Mouse (Mus musculus) hindlimb bud, embryonic 11.5 days (tissue): ENCODE measurements at regions not wholly inside any gene's neighbourhood (a gene's known extent, or its start where the extent isn't known, plus 50 kb on each side); places are given as distances from the start of the nearest gene placed in this dataset.
"Not testable (repeated sequence)": the region's sequence is repeated elsewhere in the genome, so short reads cannot be mapped to it uniquely, and the experiment has no call there.

Source experiments
- DNase-seq: peaks from one replicate; pipeline ENCODE4 v3.0.0-alpha.2; 2012; ENCODE audit warnings: low read depth, low spot score; ENCODE audit errors: extremely low spot score

DNA sequence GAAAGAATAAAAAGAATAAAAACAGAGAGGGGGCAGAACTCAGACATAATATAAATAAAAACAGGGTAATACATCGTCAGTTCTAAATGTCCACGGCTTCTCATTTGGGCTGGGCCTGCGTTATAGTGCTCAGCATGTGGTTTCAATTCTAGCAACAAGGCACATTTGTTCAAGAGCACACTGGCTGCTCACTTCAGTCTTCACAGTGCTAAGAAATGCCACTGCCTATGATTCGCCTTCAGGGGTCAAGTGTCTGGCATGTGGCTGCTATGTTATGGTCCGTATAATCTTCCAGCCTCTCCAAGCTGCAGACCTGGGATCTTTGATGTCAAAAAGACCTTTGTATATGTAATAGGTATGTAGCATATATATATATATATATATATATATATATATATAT, 210.8 kb upstream of the Intu start:
- DNase-seq: no peak

DNA sequence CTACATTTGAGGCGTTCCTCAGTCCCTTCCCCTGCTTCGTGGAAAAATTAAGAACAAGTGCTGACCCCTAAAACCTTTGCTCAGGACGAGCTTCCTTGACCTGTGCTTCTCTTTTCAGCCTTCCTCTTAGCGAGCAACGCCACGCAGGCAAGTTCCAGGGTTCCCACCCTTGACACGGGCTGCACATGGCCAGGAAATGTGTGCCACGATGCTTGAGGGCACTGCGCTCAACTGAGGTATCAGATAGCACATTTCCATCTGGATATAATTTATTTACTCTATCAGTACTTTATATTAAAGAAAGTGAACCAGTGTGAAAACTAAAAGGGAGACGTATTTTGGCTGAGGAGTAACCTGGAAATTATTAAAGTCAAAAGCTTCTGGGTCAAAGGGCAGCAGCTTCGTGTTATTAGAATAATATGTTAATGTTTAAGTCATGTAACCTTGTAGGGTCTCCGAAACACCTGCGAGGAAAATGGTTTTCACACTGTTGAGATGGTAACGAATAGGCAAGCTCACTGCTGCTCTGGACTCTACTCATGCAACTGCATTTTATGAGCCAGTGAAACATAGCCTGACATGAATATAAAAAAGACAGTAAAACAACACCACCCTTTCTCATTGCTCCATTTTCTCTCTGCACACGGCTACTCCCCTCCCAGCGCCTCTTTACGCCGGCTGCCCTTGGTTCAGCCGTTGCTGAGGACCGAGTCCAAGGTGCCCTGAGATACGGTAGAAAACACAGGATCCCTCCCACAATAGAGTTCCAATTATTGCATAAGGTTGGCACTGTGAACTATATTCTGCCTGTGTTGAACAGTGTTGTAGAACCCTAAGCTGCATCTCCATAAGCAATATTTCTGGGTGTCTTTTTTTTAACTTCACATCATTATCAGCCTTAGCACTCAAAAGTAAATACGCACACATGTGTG, 204.9 kb upstream of the Intu start:
- DNase-seq: peak; percentile 74

DNA sequence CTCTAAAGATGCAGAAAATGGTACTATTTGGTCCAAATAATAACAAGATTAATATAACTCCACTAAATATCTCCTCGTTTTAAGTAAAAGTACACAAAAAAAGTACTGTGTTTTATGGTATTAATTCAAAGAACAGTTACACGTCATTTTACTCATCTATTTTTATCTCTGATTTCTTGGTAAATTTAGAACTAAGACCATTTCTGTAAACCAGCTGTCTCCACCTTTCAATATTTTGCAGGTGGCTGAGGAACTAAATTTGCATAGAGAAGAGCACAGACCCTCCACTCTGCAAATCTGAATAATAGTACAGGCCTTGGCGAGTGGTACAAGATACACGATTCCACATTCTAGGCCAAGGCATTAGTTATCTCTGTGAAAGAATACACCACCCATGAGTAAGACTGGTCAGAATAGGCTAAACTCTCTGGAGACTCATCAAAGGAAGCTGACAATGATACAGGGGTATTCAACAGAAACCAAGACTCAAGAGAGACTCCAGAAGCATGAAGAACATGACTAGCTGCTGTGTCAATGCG, 191.5 kb upstream of the Intu start:
- DNase-seq: no peak

DNA sequence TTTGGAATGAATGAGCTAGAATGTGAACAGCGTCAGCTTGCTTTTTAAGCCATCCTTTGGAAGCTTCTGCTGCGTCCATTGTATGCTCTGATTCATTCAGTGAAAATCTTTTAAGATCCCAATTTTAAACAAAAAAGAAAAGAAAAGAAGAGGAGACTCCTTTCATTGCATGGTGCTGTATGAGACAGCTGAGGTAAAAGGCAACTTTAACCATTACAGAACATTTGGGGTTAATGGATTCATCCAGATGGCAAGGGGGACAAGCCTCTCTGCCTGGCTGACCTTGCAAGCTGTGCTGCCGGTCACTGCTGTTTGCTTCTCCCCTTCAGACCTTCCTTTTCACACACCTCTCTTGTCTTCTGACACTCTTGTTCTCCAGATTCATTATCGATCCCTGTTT, 176.0 kb upstream of the Intu start:
- no peak for DNase-seq

DNA sequence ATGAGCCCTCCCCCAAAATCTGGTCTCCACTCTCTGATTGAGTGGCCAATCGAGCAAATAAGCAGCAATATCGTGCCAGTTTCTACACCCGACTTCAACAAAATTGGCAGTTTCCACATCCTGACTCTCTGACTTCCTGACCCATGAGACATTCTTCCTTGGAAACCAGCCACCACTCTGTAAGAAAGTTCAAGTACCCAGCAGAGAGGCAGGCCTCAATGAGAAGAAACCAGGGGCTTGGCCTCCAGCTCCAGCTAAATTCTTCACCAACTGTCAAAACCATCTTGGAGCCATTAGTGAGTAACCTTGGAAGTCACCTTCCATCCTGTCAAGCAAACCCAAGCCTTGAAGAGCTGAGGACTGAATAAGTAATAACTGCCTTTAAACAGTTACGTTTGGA, 162.7 kb upstream of the Intu start:
- DNase-seq: no peak

DNA sequence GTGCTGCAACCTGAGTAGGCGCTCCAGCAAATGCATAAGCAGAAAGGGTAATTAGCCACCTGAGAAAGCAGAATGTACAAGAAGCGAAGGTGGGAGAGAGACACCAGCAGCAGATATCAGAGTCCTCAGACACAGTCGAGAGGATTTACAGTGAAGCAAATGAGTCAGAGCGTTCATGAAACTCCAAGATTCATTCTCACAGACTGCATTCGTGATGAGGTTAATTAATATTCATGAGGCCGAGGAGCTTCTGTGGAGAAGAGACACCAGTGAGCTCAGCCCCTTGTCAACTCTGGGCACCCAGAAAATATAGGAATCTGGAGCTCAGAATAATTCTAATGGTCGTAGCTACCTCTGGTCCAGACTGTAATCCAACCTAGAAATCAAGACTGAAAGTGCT, 159.7 kb upstream of the Intu start:
- no peak for DNase-seq

DNA sequence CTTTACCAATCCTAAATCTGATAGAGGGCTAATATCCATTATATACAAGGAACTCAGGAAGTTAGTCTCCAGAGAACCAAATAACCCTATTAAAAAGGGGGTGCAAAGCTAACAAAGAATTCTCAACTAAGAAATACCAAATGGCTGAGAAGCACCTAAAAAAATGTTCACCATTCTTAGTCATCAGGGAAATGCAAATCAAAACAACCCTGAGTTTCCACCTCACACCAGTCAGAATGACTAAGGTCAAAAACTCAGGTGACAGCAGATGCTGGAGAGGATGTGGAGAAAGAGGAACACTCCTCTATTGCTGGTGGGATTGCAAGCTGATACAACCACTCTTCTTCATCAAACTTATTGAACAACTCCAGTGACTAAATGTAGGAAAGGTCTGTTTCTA, 154.9 kb upstream of the Intu start:
- DNase-seq: not testable (repeated sequence)

DNA sequence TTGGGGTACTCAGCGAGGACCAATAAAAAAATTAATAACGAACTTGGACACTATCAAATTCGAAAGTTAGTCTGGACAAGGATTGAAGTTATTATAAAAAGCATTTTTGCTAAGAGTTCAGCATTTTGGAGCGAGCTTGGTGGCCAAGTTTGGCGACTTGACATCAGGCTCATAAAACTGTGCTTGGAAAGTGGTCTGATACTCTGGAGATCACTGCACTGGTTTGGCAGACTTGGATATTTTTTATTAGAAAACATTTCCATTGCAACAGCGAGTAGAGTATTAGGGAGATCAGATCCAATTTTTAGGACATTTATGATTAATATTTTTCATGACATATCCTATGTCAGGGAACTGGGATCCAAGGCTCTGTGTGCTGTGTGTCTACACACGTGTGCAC, 153.7 kb upstream of the Intu start:
- no peak for DNase-seq

DNA sequence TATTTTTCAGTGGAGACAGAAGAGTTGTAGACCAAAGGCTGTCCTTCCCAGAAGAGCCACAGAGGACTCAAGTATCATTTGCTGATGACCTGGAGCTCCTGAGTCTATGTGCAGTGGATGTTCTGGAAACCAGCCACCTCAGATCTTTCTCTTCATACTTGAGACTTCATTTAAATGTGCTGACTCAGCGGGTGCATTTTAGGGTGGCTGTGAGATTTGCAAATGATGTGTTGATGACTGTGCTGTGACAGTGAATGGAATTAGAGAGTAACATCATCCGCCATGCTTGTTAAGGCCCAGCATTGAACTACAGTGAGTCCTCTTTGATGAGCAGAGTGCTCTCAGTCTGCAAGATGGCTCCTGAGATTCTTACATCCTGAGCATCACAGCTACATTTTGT, 152.0 kb upstream of the Intu start:
- no peak for DNase-seq

DNA sequence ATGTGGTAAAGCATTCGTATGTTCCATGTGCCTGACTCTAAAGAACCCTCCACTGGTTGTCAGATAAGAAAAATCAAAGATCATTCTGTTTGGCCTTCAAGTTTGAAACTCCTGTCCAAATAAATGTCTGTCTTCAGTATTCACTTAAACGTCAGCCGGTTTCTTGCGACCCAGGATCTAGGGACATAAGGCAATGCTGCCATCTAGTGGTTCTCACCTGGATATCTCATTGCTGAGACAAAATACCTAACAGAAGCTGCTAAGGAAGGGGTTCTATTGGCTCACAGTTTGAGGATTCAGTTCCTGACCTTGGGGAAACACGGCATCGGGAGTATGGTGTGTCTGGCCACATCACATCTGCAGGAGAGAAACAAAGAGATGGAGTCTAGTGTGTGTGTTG, 139.5 kb upstream of the Intu start:
- DNase-seq: peak; percentile 72

DNA sequence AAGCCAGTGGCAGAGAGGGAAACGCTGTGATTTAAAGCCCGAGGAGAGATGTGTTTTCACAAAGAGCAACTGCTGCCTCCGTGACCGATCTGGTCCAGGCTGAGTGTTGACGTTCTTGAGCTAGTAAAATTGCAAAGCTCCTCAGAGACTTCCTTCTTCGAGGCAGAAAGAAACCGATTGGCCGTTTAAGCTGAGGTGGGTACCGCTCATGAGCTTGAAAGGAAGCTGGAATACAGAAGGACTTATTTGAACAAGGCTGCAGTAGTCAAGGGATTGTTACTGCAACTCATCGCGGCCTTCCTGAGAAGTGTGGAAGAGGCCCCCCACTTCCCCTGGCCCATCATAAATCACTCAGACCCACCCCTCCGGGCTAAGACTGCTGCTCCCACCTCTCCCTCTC, 132.9 kb upstream of the Intu start:
- no peak for DNase-seq

DNA sequence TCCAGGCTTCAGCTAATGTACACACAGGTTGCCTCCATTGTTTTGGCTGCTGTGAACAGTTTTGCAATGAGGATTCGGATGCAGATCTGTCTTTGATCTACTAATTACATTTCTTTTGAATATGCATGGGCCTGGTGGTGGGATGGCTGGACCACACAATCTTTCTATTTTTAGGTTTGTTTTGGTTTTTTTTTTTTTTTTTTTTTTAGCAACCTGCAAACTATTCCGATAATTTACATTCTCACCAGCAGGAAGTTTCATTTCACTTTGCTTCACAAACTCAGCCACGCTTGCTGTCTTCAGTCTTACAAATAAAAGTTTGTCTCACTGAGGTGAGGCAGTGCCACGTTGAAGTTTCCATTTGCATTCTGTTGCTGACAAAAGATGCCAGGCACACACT, 127.7 kb upstream of the Intu start:
- DNase-seq: no peak

DNA sequence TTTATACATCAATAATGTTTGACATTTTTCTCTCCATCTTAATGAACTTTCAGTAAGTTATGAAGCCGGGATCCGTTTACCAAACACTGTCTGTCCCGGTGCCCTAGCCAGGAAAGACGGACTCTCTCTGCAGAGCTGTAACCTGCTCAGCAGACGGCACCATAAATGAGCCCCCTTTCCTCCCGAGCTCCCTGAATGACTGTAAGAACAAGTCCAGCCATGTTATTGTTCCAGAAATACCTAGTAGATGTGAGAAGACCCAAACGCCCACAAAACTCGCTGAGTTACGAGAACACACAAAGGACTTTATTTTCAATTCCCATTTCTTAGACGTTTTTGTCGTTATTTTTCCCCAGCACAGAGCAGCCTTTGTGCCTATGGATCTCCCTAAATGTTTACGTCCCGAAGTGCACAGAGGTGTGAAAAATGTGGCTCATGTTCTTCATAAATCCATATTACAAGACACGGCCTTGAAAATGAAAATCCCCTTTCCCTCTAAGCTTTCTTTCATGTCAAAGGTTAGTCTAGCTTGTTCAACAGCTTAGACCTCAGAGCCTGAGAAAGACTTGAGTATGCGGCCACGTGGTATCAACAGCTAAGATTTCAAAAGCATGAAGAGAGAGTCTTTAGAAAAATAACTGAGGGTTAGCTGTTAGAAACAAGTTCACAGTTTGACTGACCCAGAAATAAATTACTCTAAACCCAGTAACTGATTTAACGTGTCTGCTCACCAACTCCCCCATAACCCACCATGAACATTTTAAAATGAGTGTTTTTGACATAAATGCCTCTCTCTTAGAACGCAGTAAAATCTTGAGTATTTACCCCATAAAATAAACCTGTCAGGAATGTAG, 125.8 kb upstream of the Intu start:
- DNase-seq: peak; percentile 74

DNA sequence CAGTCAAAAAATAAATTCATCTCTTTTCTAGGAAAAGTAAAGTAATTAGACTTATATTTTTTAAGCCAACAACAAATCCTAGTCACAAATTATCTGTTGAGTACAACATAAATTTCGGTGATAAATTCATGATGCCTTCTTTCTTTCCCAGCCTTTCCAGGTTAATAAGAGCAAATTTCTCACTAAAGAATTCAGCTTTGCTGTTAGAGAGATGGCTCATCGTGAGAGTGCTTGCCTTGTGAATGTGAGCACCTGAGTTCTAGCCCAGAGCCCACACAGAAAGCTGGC, 125.2 kb upstream of the Intu start:
- peak; percentile 60 for DNase-seq

DNA sequence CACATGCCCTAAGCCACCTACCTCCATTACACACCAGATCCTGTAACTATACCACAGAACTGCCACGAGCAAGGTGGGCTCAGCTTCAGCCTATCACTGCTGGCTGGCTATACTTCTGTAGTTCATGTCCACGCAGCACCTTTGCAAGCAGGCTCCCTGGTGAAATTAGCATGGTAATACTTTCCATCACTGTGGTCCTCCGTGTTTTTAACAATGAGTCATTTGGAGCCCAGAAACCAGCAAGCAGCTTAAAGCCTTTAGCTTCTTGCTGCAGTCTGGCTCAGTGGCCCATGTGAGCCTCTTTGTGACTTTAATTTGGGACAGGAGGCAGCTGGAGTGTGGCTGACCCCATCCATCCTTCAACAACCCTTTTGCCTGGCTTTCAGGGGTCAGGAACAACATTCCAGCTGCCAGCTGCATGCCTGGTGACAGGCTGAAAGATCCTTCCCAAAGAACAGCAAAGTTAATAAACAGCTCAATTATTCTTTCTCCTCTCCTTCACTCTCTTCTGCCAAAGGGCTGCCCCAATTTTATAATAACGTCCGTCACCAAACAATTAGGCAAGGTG, 122.1 kb upstream of the Intu start:
- DNase-seq: no peak

DNA sequence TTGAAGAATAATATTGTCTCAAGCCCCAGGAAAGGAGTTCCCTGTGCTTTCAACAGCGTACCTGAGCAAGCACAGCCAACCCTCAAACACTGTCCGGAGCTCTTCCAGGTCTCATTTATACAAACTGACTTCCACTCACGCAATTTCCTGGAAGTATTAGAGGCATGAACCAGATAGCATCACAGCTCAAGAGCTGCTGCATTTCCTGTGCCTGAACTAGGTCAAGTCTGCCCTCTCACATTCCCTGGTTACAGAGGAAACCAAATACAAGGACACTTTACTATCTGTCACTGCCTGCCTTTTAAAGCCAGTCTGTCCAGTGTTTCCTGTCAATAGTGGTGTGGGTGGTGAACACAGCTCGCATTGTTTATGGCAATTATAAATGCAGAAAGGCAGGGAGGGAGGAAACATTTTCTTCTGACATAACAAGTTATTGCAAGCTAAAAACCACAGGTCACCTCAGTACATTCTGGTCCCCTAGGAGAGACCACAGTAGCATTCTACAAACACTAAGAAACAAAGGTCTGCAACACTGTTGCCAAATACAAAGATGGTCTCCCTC, 120.3 kb upstream of the Intu start:
- no peak for DNase-seq

DNA sequence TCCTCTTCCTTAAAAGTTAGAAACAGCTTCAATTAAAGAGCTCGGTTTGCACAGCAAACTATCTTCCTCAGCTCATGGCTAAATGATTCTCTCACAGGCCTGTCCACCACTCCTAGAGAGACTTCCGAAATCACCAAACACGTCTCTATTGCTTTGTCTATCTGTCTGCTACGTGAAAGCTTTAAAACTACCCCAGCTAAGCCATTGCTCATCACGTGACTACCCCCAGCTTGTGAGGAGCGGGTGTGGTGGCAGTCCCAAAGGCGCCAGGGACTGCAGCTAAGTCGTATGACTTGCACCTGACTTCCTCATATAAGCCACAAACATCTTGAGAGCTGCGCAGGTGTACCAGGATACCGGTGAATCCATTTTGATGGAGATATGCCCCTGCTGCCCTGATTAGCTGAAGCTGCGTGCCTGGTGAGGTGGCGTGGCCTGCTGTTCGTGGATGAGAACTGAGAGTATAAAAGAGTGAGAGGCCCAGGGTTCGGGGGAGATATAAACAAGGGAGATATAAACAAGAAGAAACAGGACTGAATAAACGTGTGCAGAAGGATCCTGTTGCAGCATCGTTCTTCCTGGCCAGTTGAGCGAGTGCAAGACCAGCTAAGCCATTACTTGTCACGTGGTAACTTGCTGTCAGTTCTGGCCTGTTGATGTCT, 105.8 kb upstream of the Intu start:
- DNase-seq: not testable (repeated sequence)

DNA sequence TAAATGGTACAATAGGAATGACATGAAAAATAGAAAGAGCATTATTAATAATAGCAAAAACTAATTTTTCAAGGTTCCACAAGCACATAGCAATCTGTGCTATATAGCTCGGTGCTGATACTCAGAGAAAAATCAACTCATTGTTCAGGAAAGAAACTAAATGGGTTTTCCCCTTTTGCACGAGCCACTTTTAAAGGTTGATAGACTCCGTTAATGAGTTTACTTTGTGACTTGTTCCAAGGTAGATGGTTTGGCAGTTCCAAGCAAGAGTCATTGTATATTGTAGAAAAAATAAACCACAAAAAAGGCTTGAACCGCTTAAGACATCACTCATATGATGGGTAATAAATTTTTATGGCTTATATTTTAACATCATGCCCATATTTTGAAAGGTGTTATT, 105.0 kb upstream of the Intu start:
- no peak for DNase-seq

DNA sequence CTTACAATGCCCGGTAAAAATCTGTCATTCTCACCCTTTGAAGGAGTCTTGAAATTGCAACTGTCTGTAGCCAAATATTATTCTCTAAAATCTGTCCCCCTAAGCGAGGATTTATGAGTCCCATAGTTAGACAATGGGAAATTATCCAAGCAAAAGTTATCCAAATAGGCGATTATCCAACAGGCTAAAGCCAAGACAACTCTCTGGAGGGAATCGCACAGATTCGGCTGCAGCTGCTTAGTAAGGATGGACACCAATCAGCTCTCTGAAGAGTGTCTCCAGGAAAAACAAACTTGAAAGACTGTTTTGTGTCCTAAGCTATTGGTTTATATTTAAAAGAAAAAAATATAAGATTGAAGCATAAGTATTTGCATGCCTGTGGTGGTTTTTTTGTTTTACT, 103.1 kb upstream of the Intu start:
- DNase-seq: no peak

DNA sequence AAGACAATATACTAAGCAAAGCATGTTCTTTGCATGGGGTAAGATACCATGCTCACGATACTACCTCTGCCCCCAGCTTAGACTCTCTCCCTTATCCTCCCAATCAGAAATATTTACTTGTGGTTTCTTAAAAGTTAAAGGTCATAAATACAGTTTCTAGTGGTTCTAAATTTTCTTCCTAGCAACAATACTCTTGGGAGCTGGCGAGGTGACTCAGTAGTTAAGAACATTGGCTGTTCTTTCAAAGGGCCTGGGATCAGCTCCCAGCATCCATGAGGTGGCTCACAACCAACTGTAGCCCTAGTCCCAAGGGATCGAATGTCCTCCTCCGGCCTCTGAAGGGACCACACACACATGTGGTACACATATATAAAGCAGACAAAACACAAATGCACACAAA, 92.8 kb upstream of the Intu start:
- DNase-seq: no peak
